Mouse (Mus musculus): ENCODE results near the gene Avpr1a.

Gene Avpr1a

GRCm38 (mm10) chr10:122447861-122448716, at the start of gene Avpr1a:
Avpr1a (plus strand) TSS chr10:122448499.
- peak; percentile 20 for DNase-seq (ENCODE audit: low read depth, low spot score)

DNA sequence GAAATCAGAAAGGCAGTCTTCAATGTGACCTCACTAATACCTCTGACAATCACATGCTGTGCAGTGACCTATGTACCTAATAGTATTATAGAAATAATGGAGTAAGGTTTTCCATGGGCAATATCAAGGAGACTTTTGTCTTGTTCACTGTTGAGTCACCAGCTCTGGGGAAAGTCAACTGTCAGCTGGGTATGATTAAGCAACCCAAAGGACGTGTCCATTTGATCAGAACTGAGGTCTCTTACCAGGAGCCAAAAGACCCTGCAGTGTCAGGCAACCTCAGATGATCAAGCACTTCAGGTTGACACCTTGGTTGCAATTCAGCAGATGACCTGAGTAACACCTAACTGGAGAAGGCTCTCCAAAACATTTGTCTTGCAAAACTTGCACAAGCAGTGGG, 46.0 kb upstream of the Avpr1a start:
- no peak for DNase-seq (ENCODE audit: low read depth, low spot score)

- no peak for DNase-seq (ENCODE audit: low read depth, low spot score)
Observed at GRCm38 (mm10) chr10:122406333-122406732, 42.0 kb upstream of the Avpr1a start.

- no peak for DNase-seq (ENCODE audit: low read depth, low spot score)
Observed at GRCm38 (mm10) chr10:122408697-122409409, 39.4 kb upstream of the Avpr1a start.

DNA sequence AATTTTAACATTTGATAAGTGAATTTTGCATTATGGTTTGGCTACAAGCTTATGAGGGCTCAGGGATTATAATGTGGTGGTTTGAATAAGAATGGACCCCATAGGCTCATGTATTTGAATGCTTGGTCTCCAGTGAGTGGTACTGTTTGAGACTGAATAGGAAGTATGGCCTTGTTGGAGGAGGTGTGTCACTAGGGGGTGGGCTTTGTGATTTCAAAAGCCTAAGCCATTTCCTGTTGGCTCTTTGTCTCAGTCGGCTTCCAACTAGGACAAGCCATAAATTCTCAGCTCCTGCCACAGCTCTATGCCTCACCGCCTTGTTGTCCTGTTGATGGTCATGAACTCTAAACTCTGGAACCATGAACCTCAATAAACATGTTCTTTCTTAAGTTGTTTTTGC, 37.5 kb upstream of the Avpr1a start:
- DNase-seq (ENCODE audit: low read depth, low spot score), result no peak

DNA sequence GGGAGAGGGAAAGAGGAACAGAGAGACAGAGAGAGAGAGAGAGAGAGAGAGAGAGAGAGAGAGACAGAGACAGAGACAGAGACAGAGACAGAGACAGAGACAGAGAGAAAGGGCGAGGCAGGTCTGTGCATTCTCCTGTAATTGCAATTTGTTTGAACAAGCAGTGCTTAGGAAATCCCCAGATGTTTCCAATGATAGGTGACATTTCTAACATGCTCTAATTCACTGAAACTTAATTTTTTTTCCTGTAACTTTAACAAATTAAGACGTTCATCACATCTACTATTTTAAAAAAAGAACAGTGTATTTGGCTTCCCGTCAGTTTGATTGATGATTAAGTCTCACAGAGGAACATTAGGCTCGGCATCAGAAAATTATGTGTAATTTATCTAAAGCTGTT, 15.6 kb upstream of the Avpr1a start:
- no peak for DNase-seq (ENCODE audit: low read depth, low spot score)

DNA sequence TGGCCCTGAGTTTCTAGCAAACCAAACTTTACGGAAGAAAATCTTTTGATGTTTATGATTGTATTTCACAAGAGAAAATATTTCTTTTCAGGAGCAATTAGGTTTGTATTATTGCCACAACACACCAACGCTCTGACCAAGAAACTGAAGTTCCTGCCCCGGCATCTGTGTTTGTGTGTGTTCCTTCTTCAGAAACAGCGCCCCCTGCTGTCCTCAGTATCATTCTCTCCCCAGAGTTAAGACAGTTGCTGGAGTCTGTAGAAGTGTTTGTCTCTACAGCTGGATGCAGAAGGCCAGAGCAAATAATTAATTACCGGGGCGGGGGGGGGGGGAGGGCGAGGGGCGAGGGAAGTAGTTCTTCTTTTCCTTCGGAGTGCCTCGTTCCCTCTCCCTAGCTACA, 1.0 kb upstream of the Avpr1a start:
- DNase-seq (ENCODE audit: low read depth, low spot score), result peak; percentile 83

- peak; percentile 58 for DNase-seq (ENCODE audit: low read depth, low spot score)
Observed at GRCm38 (mm10) chr10:122448717-122449611, 665 bp downstream of the Avpr1a start.

DNA sequence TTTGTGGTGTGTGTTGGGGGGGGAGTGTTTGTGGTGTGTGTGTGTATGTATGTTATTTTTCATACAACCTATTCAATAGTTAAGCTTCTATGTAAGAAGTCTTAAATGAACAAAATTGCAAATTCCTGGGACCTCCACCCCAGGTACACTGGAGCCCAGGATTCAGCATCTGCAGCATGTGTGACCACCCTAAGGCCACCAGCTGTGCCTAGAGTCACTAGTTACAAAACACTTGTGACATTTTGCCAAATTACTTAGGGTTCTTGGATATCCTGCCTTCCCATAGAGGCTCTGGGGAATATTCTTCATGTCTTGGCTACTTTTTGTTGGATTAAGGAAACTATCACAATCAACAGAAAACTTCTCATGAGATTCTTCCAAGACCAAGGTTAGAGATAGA, 1.6 kb downstream of the Avpr1a start:
- no peak for DNase-seq (ENCODE audit: low read depth, low spot score)

DNA sequence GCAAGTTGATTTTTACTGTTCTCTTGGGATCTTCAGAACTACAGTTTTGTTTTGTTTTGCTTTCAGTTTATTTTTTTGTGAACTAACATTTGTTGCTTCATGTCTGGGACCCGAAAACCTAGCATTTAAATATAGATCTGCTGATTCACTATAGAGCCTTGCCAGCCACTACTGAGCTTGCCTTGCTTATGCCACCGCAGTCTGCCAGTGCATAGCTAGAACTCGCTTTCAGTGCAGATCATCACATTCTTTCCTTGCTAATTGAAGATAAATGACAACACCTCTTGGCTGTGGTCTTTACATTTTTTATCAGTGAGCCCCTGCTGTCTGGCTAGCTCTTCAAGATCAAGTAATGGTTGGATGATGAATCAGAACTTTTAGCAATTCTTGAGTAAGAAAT, 5.2 kb downstream of the Avpr1a start:
- no peak for DNase-seq (ENCODE audit: low read depth, low spot score)

DNA sequence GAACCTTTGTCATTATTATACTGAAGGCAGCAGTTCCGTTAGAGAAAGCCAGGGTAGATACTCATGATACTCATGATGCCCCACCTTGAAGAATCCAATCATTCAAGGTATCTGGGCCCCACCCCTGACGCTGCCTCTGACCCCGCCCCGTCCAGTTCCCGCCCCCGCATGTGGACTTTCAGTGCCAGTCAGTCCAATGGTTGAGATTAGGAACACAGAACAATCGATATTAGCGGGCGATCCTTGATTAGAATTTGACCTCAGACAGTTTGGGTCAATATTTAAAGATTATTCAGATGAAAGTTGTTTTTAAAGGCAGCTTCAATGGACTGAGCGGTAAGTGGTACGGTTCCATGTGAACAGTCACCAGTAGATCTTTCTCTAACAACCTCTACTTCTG, 7.5 kb downstream of the Avpr1a start:
- no peak for DNase-seq (ENCODE audit: low read depth, low spot score)

- no peak for DNase-seq (ENCODE audit: low read depth, low spot score)
Observed at GRCm38 (mm10) chr10:122476846-122477245, 28.5 kb downstream of the Avpr1a start.

GRCm38 (mm10) chr10:122498551-122498950, 50.3 kb downstream of the Avpr1a start:
- peak; percentile 9 for DNase-seq (ENCODE audit: low read depth, low spot score)

- no peak for DNase-seq (ENCODE audit: low read depth, low spot score)
Observed at GRCm38 (mm10) chr10:122499306-122499705, 51.0 kb downstream of the Avpr1a start.

Measured in mesoderm, embryonic 11.5 days (tissue).